Mouse (Mus musculus): ENCODE measurements at regions not wholly inside any gene's neighbourhood (a gene's known extent, or its start where the extent isn't known, plus 50 kb on each side); places are given as distances from the start of the nearest gene placed in this dataset.

- no peak overlapping the region for H3K9ac ChIP-seq (replicated peaks; ENCODE audit: low read length)
- H3K9me3 ChIP-seq (ENCODE audit: low read length) = no peaks in the 10 kb centered on the region
- H3K36me3 ChIP-seq (ENCODE audit: insufficient read depth, low read length) = no peaks in the 10 kb centered on the region
- no peak overlapping the region for H3K4me3 ChIP-seq (ENCODE audit: low read length)
- no peak for TF ChIP-seq CTCF (IDR thresholded peaks at IDR 0.05; ENCODE audit: low read depth)
- H3K27ac ChIP-seq = no peak overlapping the region
- H3K4me2 ChIP-seq (ENCODE audit: low read depth, low read length) = no peak overlapping the region
- no peak for DNase-seq (ENCODE audit: low spot score)
- no peaks in the 10 kb centered on the region for H3K27me3 ChIP-seq (ENCODE audit: insufficient read depth, low read length)
- WGBS = 74% methylated on average over 12 of the region's 12 CpGs
- no peak for ATAC-seq
- no peaks in the 10 kb centered on the region for H3K4me1 ChIP-seq (ENCODE audit: insufficient read depth, low read length)
Observed at GRCm38 (mm10) chr5:43113405-43114119, 119.4 kb upstream of the Cpeb2 start.

DNA sequence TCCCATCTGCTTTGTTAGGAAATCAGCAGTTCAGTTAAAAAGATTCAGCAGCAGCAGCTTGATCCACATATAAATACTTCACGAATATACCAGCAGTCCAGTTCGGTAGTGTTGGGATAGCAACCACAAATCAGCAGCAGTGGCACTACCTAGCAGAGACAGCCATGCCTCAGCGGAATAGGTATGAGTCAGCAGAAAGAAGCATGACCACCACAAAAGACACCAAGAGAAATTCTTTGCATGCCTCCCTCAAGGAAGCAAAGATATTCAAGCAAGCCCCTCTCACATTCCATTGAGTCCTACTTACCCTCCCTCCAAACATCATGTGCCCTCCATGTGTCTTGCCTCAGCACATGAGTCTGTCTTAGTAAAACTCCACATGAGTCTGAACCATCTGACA, 117.5 kb upstream of the Cpeb2 start:
- no peaks in the 10 kb centered on the region for H3K27me3 ChIP-seq (ENCODE audit: insufficient read depth, low read length)
- no peak overlapping the region for H3K9ac ChIP-seq (replicated peaks; ENCODE audit: low read length)
- H3K9me3 ChIP-seq (ENCODE audit: low read length) = no peaks in the 10 kb centered on the region
- no peak overlapping the region for H3K27ac ChIP-seq
- no peaks in the 10 kb centered on the region for H3K4me1 ChIP-seq (ENCODE audit: insufficient read depth, low read length)
- H3K4me3 ChIP-seq (ENCODE audit: low read length) = no peak overlapping the region
- no peak overlapping the region for H3K4me2 ChIP-seq (ENCODE audit: low read depth, low read length)
- no peaks in the 10 kb centered on the region for H3K36me3 ChIP-seq (ENCODE audit: insufficient read depth, low read length)
- ATAC-seq (no peak), DNase-seq (ENCODE audit: low spot score) (no peak)
- TF ChIP-seq CTCF (IDR thresholded peaks at IDR 0.05; ENCODE audit: low read depth) = no peak
- WGBS = 92% methylated on average over 3 of the region's 3 CpGs

GRCm38 (mm10) chr5:43116821-43117220, 116.1 kb upstream of the Cpeb2 start:
- Histone ChIP-seq H3K4me2 (ENCODE audit: low read depth, low read length) (no peak overlapping the region), H3K9ac (replicated peaks; ENCODE audit: low read length) (no peak overlapping the region), H3K4me1 (ENCODE audit: insufficient read depth, low read length) (no peaks in the 10 kb centered on the region), H3K4me3 (ENCODE audit: low read length) (no peak overlapping the region), H3K9me3 (ENCODE audit: low read length) (no peaks in the 10 kb centered on the region), H3K27me3 (ENCODE audit: insufficient read depth, low read length) (no peaks in the 10 kb centered on the region), H3K36me3 (ENCODE audit: insufficient read depth, low read length) (no peaks in the 10 kb centered on the region), H3K27ac (no peak overlapping the region)
- 60% methylated on average over 7 of the region's 7 CpGs for WGBS
- TF ChIP-seq CTCF (IDR thresholded peaks at IDR 0.05; ENCODE audit: low read depth) = no peak
- DNase-seq (ENCODE audit: low spot score) (no peak), ATAC-seq (no peak)

- no peak overlapping the region for H3K4me2 ChIP-seq (ENCODE audit: low read depth, low read length)
- no peaks in the 10 kb centered on the region for H3K4me1 ChIP-seq (ENCODE audit: insufficient read depth, low read length)
- no peak for TF ChIP-seq CTCF (IDR thresholded peaks at IDR 0.05; ENCODE audit: low read depth)
- H3K4me3 ChIP-seq (ENCODE audit: low read length) = no peak overlapping the region
- H3K36me3 ChIP-seq (ENCODE audit: insufficient read depth, low read length) = no peaks in the 10 kb centered on the region
- 88% methylated on average over 2 of the region's 2 CpGs for WGBS
- no peak overlapping the region for H3K27ac ChIP-seq
- no peaks in the 10 kb centered on the region for H3K9me3 ChIP-seq (ENCODE audit: low read length)
- no peaks in the 10 kb centered on the region for H3K27me3 ChIP-seq (ENCODE audit: insufficient read depth, low read length)
- DNase-seq (ENCODE audit: low spot score) (no peak), ATAC-seq (no peak)
- H3K9ac ChIP-seq (replicated peaks; ENCODE audit: low read length) = no peak overlapping the region
Observed at GRCm38 (mm10) chr5:43121065-43121464, 111.9 kb upstream of the Cpeb2 start.

DNA sequence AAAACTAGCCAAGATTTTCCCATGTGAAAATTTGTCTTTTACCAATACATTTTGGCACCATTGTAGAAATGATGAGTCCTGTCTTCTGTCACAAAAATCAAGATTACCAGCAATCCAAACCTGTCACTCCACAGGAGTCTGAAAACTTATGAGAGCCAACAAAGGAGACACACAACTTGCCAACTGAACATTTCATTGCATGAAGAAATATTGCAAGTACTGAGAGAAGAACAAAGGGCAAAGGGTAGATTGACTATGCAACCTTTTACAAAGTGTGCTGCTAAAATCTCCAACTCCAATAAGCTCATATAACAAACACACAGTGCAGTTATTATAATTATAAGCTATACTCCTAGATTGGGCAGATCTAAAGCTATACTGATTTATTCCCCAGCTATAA, 108.7 kb upstream of the Cpeb2 start:
- H3K4me2 ChIP-seq (ENCODE audit: low read depth, low read length) = no peak overlapping the region
- H3K4me3 ChIP-seq (ENCODE audit: low read length) = no peak overlapping the region
- H3K9me3 ChIP-seq (ENCODE audit: low read length) = no peaks in the 10 kb centered on the region
- no peaks in the 10 kb centered on the region for H3K4me1 ChIP-seq (ENCODE audit: insufficient read depth, low read length)
- no peak overlapping the region for H3K9ac ChIP-seq (replicated peaks; ENCODE audit: low read length)
- no peak overlapping the region for H3K27ac ChIP-seq
- H3K27me3 ChIP-seq (ENCODE audit: insufficient read depth, low read length) = no peaks in the 10 kb centered on the region
- ATAC-seq (no peak), DNase-seq (ENCODE audit: low spot score) (no peak)
- H3K36me3 ChIP-seq (ENCODE audit: insufficient read depth, low read length) = no peaks in the 10 kb centered on the region
- TF ChIP-seq CTCF (IDR thresholded peaks at IDR 0.05; ENCODE audit: low read depth) = no peak

DNA sequence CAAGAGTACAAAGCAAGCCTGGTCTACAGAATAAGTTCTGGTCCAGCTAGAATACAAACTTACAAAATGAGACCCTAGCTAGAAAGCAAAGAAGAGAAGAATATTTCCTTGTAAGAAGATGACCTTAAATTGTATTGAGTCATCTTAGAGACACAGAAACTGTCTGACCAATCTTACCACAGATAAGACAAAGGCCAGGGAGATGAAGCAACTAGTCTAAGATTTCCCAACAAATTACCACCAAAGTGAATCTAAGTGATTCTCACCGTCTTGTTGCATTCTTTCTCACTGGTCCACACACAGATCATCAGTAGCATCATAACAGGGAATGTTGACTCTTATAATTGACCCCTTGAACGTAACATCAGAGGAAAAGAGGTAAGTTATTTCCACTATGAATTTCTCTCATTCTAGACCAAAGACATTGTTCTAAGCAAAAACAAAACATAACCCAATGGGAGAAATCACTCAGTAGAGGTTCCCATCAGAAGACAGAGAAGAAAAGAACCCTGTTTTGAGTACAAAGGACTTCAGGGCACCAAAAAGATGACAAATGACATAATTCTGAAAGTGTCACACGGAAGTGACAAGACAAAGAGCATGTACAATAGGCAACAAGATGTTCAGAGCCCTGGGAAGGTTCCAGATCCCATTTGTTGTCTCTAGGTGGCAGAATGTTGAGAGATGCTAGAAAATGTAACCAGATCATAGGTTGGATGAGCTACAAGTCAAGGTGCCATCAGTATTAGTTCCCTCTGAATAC, 107.0 kb upstream of the Cpeb2 start:
- H3K27me3 ChIP-seq (ENCODE audit: insufficient read depth, low read length) = no peaks in the 10 kb centered on the region
- H3K4me1 ChIP-seq (ENCODE audit: insufficient read depth, low read length) = no peaks in the 10 kb centered on the region
- no peaks in the 10 kb centered on the region for H3K36me3 ChIP-seq (ENCODE audit: insufficient read depth, low read length)
- 88% methylated on average over 3 of the region's 3 CpGs for WGBS
- no peak overlapping the region for H3K9ac ChIP-seq (replicated peaks; ENCODE audit: low read length)
- DNase-seq (ENCODE audit: low spot score) = no peak
- no peak overlapping the region for H3K4me2 ChIP-seq (ENCODE audit: low read depth, low read length)
- no peak overlapping the region for H3K4me3 ChIP-seq (ENCODE audit: low read length)
- no peak for ATAC-seq
- no peak overlapping the region for H3K27ac ChIP-seq
- H3K9me3 ChIP-seq (ENCODE audit: low read length) = no peaks in the 10 kb centered on the region
- TF ChIP-seq CTCF (IDR thresholded peaks at IDR 0.05; ENCODE audit: low read depth) = no peak

GRCm38 (mm10) chr5:43130377-43130776, 102.6 kb upstream of the Cpeb2 start:
- no peak overlapping the region for H3K4me3 ChIP-seq (ENCODE audit: low read length)
- no peak overlapping the region for H3K27ac ChIP-seq
- WGBS = 68% methylated on average over 4 of the region's 4 CpGs

More at GRCm38 (mm10) chr5:43130377-43130776, 102.6 kb upstream of the Cpeb2 start:
- no peaks in the 10 kb centered on the region for H3K27me3 ChIP-seq (ENCODE audit: insufficient read depth, low read length)
- H3K9ac ChIP-seq (replicated peaks; ENCODE audit: low read length) = no peak overlapping the region
- no peaks in the 10 kb centered on the region for H3K36me3 ChIP-seq (ENCODE audit: insufficient read depth, low read length)
- DNase-seq (ENCODE audit: low spot score) (no peak), ATAC-seq (no peak)
- H3K4me1 ChIP-seq (ENCODE audit: insufficient read depth, low read length) = no peaks in the 10 kb centered on the region
- H3K4me2 ChIP-seq (ENCODE audit: low read depth, low read length) = no peak overlapping the region
- TF ChIP-seq CTCF (IDR thresholded peaks at IDR 0.05; ENCODE audit: low read depth) = no peak
- no peaks in the 10 kb centered on the region for H3K9me3 ChIP-seq (ENCODE audit: low read length)
